Mouse (Mus musculus): ENCODE measurements at regions not wholly inside any gene's neighbourhood (a gene's known extent, or its start where the extent isn't known, plus 50 kb on each side); places are given as distances from the start of the nearest gene placed in this dataset.

GRCm38 (mm10) chr17:31748158-31748557 is 70.6 kb downstream of the Cryaa start:
- Histone ChIP-seq H3K4me3 (ENCODE audit: insufficient read depth, low read depth, low read length) (no peak overlapping the region), H3K4me1 (ENCODE audit: control insufficient read depth, insufficient read depth, low read length) (peaks cover 11% of the 10 kb centered on the region), H3K27ac (ENCODE audit: insufficient read depth, low read depth, low read length) (no peak overlapping the region)
- TF ChIP-seq POLR2A (IDR thresholded peaks at IDR 0.05; ENCODE audit: insufficient read depth, low read depth, low read length) (no peak), CTCF (IDR thresholded peaks at IDR 0.05; ENCODE audit: insufficient read depth, low read depth, low read length) (no peak)
- 100% methylated on average over 2 of the region's 2 CpGs for WGBS

- Histone ChIP-seq H3K27ac (ENCODE audit: insufficient read depth, low read depth, low read length) (no peak overlapping the region), H3K4me3 (ENCODE audit: insufficient read depth, low read depth, low read length) (no peak overlapping the region), H3K4me1 (ENCODE audit: control insufficient read depth, insufficient read depth, low read length) (peaks cover 13% of the 10 kb centered on the region)
- WGBS, result 92% methylated on average over 6 of the region's 6 CpGs
- no peak for TF ChIP-seq CTCF (IDR thresholded peaks at IDR 0.05; ENCODE audit: insufficient read depth, low read depth, low read length)
- no peak for TF ChIP-seq POLR2A (IDR thresholded peaks at IDR 0.05; ENCODE audit: insufficient read depth, low read depth, low read length)
Observed at GRCm38 (mm10) chr17:31748971-31749370, 71.4 kb downstream of the Cryaa start.

GRCm38 (mm10) chr17:31751262-31751661 is 73.7 kb downstream of the Cryaa start:
- TF ChIP-seq CTCF (IDR thresholded peaks at IDR 0.05; ENCODE audit: insufficient read depth, low read depth, low read length) (no peak), POLR2A (IDR thresholded peaks at IDR 0.05; ENCODE audit: insufficient read depth, low read depth, low read length) (no peak)
- Histone ChIP-seq H3K4me3 (ENCODE audit: insufficient read depth, low read depth, low read length) (no peak overlapping the region), H3K27ac (ENCODE audit: insufficient read depth, low read depth, low read length) (no peak overlapping the region), H3K4me1 (ENCODE audit: control insufficient read depth, insufficient read depth, low read length) (peaks cover 12% of the 10 kb centered on the region)
- WGBS, result 81% methylated on average over 2 of the region's 2 CpGs

- Histone ChIP-seq H3K27ac (ENCODE audit: insufficient read depth, low read depth, low read length) (no peak overlapping the region), H3K4me1 (ENCODE audit: control insufficient read depth, insufficient read depth, low read length) (peaks cover 3% of the 10 kb centered on the region; the same call in 1 of the 2 replicates), H3K4me3 (ENCODE audit: insufficient read depth, low read depth, low read length) (no peak overlapping the region)
- TF ChIP-seq POLR2A (IDR thresholded peaks at IDR 0.05; ENCODE audit: insufficient read depth, low read depth, low read length) (no peak), CTCF (IDR thresholded peaks at IDR 0.05; ENCODE audit: insufficient read depth, low read depth, low read length) (no peak)
- WGBS, result 62% methylated on average over 9 of the region's 9 CpGs
Observed at GRCm38 (mm10) chr17:31753113-31753858, 75.7 kb downstream of the Cryaa start.

GRCm38 (mm10) chr17:31753859-31754229 is 76.2 kb downstream of the Cryaa start:
- no peak overlapping the region for H3K4me3 ChIP-seq (ENCODE audit: insufficient read depth, low read depth, low read length)
- no peak for TF ChIP-seq POLR2A (IDR thresholded peaks at IDR 0.05; ENCODE audit: insufficient read depth, low read depth, low read length)
- no peak for TF ChIP-seq CTCF (IDR thresholded peaks at IDR 0.05; ENCODE audit: insufficient read depth, low read depth, low read length)
- H3K4me1 ChIP-seq (ENCODE audit: control insufficient read depth, insufficient read depth, low read length), result peaks cover 3% of the 10 kb centered on the region; the same call in 1 of the 2 replicates
- 70% methylated on average over 4 of the region's 4 CpGs for WGBS
- H3K27ac ChIP-seq (ENCODE audit: insufficient read depth, low read depth, low read length), result no peak overlapping the region

- Histone ChIP-seq H3K4me3 (ENCODE audit: insufficient read depth, low read depth, low read length) (no peak overlapping the region), H3K27ac (ENCODE audit: insufficient read depth, low read depth, low read length) (no peak overlapping the region), H3K4me1 (ENCODE audit: control insufficient read depth, insufficient read depth, low read length) (no peaks in the 10 kb centered on the region)
- TF ChIP-seq CTCF (IDR thresholded peaks at IDR 0.05; ENCODE audit: insufficient read depth, low read depth, low read length) (no peak), POLR2A (IDR thresholded peaks at IDR 0.05; ENCODE audit: insufficient read depth, low read depth, low read length) (no peak)
- 96% methylated on average over 2 of the region's 2 CpGs for WGBS
Observed at GRCm38 (mm10) chr17:31760465-31760864, 82.9 kb downstream of the Cryaa start.

GRCm38 (mm10) chr17:31763078-31763477 is 85.5 kb downstream of the Cryaa start:
- Histone ChIP-seq H3K4me1 (ENCODE audit: control insufficient read depth, insufficient read depth, low read length) (peaks cover 12% of the 10 kb centered on the region), H3K4me3 (ENCODE audit: insufficient read depth, low read depth, low read length) (no peak overlapping the region), H3K27ac (ENCODE audit: insufficient read depth, low read depth, low read length) (no peak overlapping the region)
- TF ChIP-seq CTCF (IDR thresholded peaks at IDR 0.05; ENCODE audit: insufficient read depth, low read depth, low read length) (no peak), POLR2A (IDR thresholded peaks at IDR 0.05; ENCODE audit: insufficient read depth, low read depth, low read length) (no peak)
- 67% methylated on average over 5 of the region's 5 CpGs for WGBS

GRCm38 (mm10) chr17:31766779-31767697 is 88.6 kb downstream of the Sik1 start:
- Histone ChIP-seq H3K27ac (ENCODE audit: insufficient read depth, low read depth, low read length) (no peak overlapping the region), H3K4me1 (ENCODE audit: control insufficient read depth, insufficient read depth, low read length) (peaks cover 12% of the 10 kb centered on the region), H3K4me3 (ENCODE audit: insufficient read depth, low read depth, low read length) (no peak overlapping the region)
- TF ChIP-seq POLR2A (IDR thresholded peaks at IDR 0.05; ENCODE audit: insufficient read depth, low read depth, low read length), result no peak
- no peak for TF ChIP-seq CTCF (IDR thresholded peaks at IDR 0.05; ENCODE audit: insufficient read depth, low read depth, low read length)
- 36% methylated on average over 25 of the region's 25 CpGs for WGBS

All from olfactory bulb, adult 2 months (tissue).